Mouse (Mus musculus): ENCODE results near the gene Chst4. TPM values are rescaled to one million over a fixed set of nuclear protein-coding genes. Genes with fewer than 3 reads are reported as not detected.

Gene Chst4
- polyA plus RNA-seq, 2 experiments = not detected

GRCm38 (mm10) chr8:109999974-110000373 lies 39.6 kb downstream of the Chst4 start:
- Histone ChIP-seq H3K27me3 (ENCODE audit: control insufficient read depth, insufficient read depth, low read length) (no peaks in the 10 kb centered on the region), H3K9me3 (ENCODE audit: control insufficient read depth, low read length) (no peaks in the 10 kb centered on the region), H3K4me2 (ENCODE audit: low read depth) (no peak overlapping the region), H3K4me1 (replicated peaks; ENCODE audit: control insufficient read depth in 2 of 2, insufficient read depth in 2 of 2, low read length in 1 of 2) (no peaks in the 10 kb centered on the region), H3K4me3 (ENCODE audit: insufficient read depth in 1 of 2, low read depth in 2 of 2, low read length in 2 of 2) (no peak overlapping the region), H3K27ac (no peak overlapping the region), H3K9ac (replicated peaks) (no peak overlapping the region), H3K36me3 (replicated peaks; ENCODE audit: control insufficient read depth, insufficient read depth, low read depth) (no peaks in the 10 kb centered on the region)
- 53% methylated on average over 10 of the region's 10 CpGs for WGBS (ENCODE audit: insufficient replicate concordance)
- no peak for TF ChIP-seq CTCF (IDR thresholded peaks at IDR 0.05; ENCODE audit: low read depth)
- TF ChIP-seq EP300 (IDR thresholded peaks at IDR 0.05; ENCODE audit: low read depth) = no peak
- ATAC-seq (ENCODE audit: insufficient read depth) (no peak), DNase-seq (ENCODE audit: low read depth in 3 of 3, low spot score in 3 of 3) (no peak)

GRCm38 (mm10) chr8:109998066-109998465 lies 41.5 kb downstream of the Chst4 start:
- no peak overlapping the region for H3K9ac ChIP-seq (replicated peaks)
- ATAC-seq (ENCODE audit: insufficient read depth) (no peak), DNase-seq (ENCODE audit: low read depth in 3 of 3, low spot score in 3 of 3) (no peak)
- 68% methylated on average over 7 of the region's 7 CpGs for WGBS (ENCODE audit: insufficient replicate concordance)
- H3K4me2 ChIP-seq (ENCODE audit: low read depth) = no peak overlapping the region
- no peak overlapping the region for H3K4me3 ChIP-seq (ENCODE audit: insufficient read depth in 1 of 2, low read depth in 2 of 2, low read length in 2 of 2)
- TF ChIP-seq CTCF (IDR thresholded peaks at IDR 0.05; ENCODE audit: low read depth) = no peak
- H3K9me3 ChIP-seq (ENCODE audit: control insufficient read depth, low read length) = no peaks in the 10 kb centered on the region
- no peaks in the 10 kb centered on the region for H3K36me3 ChIP-seq (replicated peaks; ENCODE audit: control insufficient read depth, insufficient read depth, low read depth)
- no peaks in the 10 kb centered on the region for H3K27me3 ChIP-seq (ENCODE audit: control insufficient read depth, insufficient read depth, low read length)
- H3K4me1 ChIP-seq (replicated peaks; ENCODE audit: control insufficient read depth in 2 of 2, insufficient read depth in 2 of 2, low read length in 1 of 2) = no peaks in the 10 kb centered on the region
- H3K27ac ChIP-seq = no peak overlapping the region

GRCm38 (mm10) chr8:109997381-109997780 lies 42.2 kb downstream of the Chst4 start:
- no peak for ATAC-seq (ENCODE audit: insufficient read depth)

GRCm38 (mm10) chr8:109992951-109993350 lies 46.6 kb downstream of the Chst4 start:
- 60% methylated on average over 1 of the region's 1 CpGs for WGBS (ENCODE audit: insufficient replicate concordance)
- TF ChIP-seq EP300 (IDR thresholded peaks at IDR 0.05; ENCODE audit: low read depth) = no peak
- H3K4me3 ChIP-seq (ENCODE audit: insufficient read depth in 1 of 2, low read depth in 2 of 2, low read length in 2 of 2) = no peak overlapping the region
- ATAC-seq (ENCODE audit: insufficient read depth) (no peak), DNase-seq (ENCODE audit: low read depth in 3 of 3, low spot score in 3 of 3) (no peak)
- H3K9ac ChIP-seq (replicated peaks) = no peak overlapping the region
- no peaks in the 10 kb centered on the region for H3K27me3 ChIP-seq (ENCODE audit: control insufficient read depth, insufficient read depth, low read length)
- H3K27ac ChIP-seq = no peak overlapping the region
- no peaks in the 10 kb centered on the region for H3K4me1 ChIP-seq (replicated peaks; ENCODE audit: control insufficient read depth in 2 of 2, insufficient read depth in 2 of 2, low read length in 1 of 2)
- H3K9me3 ChIP-seq (ENCODE audit: control insufficient read depth, low read length) = no peaks in the 10 kb centered on the region
- no peak overlapping the region for H3K4me2 ChIP-seq (ENCODE audit: low read depth)
- H3K36me3 ChIP-seq (replicated peaks; ENCODE audit: control insufficient read depth, insufficient read depth, low read depth) = no peaks in the 10 kb centered on the region

More at GRCm38 (mm10) chr8:109997381-109997780, 42.2 kb downstream of the Chst4 start:
- Histone ChIP-seq H3K4me1 (replicated peaks; ENCODE audit: control insufficient read depth in 2 of 2, insufficient read depth in 2 of 2, low read length in 1 of 2) (no peaks in the 10 kb centered on the region), H3K9ac (replicated peaks) (no peak overlapping the region), H3K27ac (no peak overlapping the region), H3K4me2 (ENCODE audit: low read depth) (no peak overlapping the region), H3K36me3 (replicated peaks; ENCODE audit: control insufficient read depth, insufficient read depth, low read depth) (no peaks in the 10 kb centered on the region), H3K4me3 (ENCODE audit: insufficient read depth in 1 of 2, low read depth in 2 of 2, low read length in 2 of 2) (no peak overlapping the region), H3K27me3 (ENCODE audit: control insufficient read depth, insufficient read depth, low read length) (no peaks in the 10 kb centered on the region), H3K9me3 (ENCODE audit: control insufficient read depth, low read length) (no peaks in the 10 kb centered on the region)
- TF ChIP-seq CTCF (IDR thresholded peaks at IDR 0.05; ENCODE audit: low read depth) (no peak), EP300 (IDR thresholded peaks at IDR 0.05; ENCODE audit: low read depth) (no peak)
- DNase-seq (ENCODE audit: low read depth in 3 of 3, low spot score in 3 of 3) = no peak
- WGBS (ENCODE audit: insufficient replicate concordance) = 78% methylated on average over 9 of the region's 9 CpGs

GRCm38 (mm10) chr8:109992166-109992565 lies 47.4 kb downstream of the Chst4 start:
- no peak overlapping the region for H3K4me2 ChIP-seq (ENCODE audit: low read depth)
- WGBS (ENCODE audit: insufficient replicate concordance) = 70% methylated on average over 5 of the region's 5 CpGs
- ATAC-seq (ENCODE audit: insufficient read depth) (no peak), DNase-seq (ENCODE audit: low read depth in 3 of 3, low spot score in 3 of 3) (no peak)
- no peak for TF ChIP-seq CTCF (IDR thresholded peaks at IDR 0.05; ENCODE audit: low read depth)
- TF ChIP-seq EP300 (IDR thresholded peaks at IDR 0.05; ENCODE audit: low read depth) = no peak
- no peaks in the 10 kb centered on the region for H3K4me1 ChIP-seq (replicated peaks; ENCODE audit: control insufficient read depth in 2 of 2, insufficient read depth in 2 of 2, low read length in 1 of 2)
- no peak overlapping the region for H3K4me3 ChIP-seq (ENCODE audit: insufficient read depth in 1 of 2, low read depth in 2 of 2, low read length in 2 of 2)
- H3K36me3 ChIP-seq (replicated peaks; ENCODE audit: control insufficient read depth, insufficient read depth, low read depth) = no peaks in the 10 kb centered on the region
- H3K9ac ChIP-seq (replicated peaks) = no peak overlapping the region
- no peak overlapping the region for H3K27ac ChIP-seq
- H3K27me3 ChIP-seq (ENCODE audit: control insufficient read depth, insufficient read depth, low read length) = no peaks in the 10 kb centered on the region
- no peaks in the 10 kb centered on the region for H3K9me3 ChIP-seq (ENCODE audit: control insufficient read depth, low read length)
